In the genomic region with DNA sequence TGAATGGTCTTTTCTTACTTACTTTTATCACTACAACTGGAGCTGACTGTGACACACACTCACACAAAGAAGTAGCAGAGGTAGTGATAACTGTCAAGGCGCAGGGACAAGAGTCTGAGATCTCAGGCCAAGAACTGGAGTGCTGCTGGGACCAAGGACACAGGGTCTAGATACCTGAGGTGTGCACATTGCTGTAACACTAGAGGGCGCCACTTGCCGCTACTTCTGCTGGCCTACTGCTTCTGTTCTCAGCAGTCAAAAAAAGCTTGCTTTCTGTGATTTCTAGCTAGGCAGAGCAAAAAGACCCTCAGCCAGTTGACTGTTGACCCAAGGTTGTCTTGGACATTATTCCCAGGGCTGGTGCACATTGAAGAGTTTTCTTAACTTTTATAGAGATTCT, we compare ENCODE assay signal across 8 mouse cellular contexts. TPM values are rescaled to one million over a fixed set of nuclear protein-coding genes. Genes with fewer than 3 reads are reported as not detected.
A peak's percentile ranks its signal among the peaks of the same experiment; 100 is the strongest.
DNase-seq lines count a peak whose midpoint lies in the region; ATAC-seq and TF ChIP-seq lines count a peak whose summit lies in the region.

No protein-coding gene starts in this region.

- no peak overlapping the region for H3K4me2 ChIP-seq in heart, embryonic 12.5 days

- peak; percentile 98 for TF ChIP-seq RAD21 in MEL (IDR thresholded peaks at IDR 0.05; ENCODE audit: low read depth, low read length)

- peaks cover 5% of the 10 kb centered on the region; the same call in 1 of the 2 replicates for H3K9me3 ChIP-seq in heart, embryonic 12.5 days (replicated peaks)
- no peaks in the 10 kb centered on the region for H3K9me3 ChIP-seq in MEL (replicated peaks; ENCODE audit: insufficient read depth, low read length)

- intact Hi-C loops in gastrocnemius, postnatal 14 days (cut with DNase I; ENCODE audit: low total_unique reads), result no loop called here

- no peak overlapping the region for H3K27ac ChIP-seq in heart, embryonic 12.5 days (ENCODE audit: poor library complexity, severe bottlenecking)
- H3K27ac ChIP-seq in MEL (ENCODE audit: control insufficient read depth, low read depth, low read length), result no peak overlapping the region

- TF ChIP-seq POLR2A in MEL (IDR thresholded peaks at IDR 0.05; ENCODE audit: control insufficient read depth in 1 of 2, insufficient read depth in 1 of 2, low read depth in 1 of 2, low read length in 2 of 2, poor library complexity in 1 of 2), result no peak

- H3K4me3 ChIP-seq in heart, embryonic 12.5 days, result no peak overlapping the region
- no peak overlapping the region for H3K4me3 ChIP-seq in MEL (ENCODE audit: control insufficient read depth in 1 of 2, insufficient read depth in 1 of 2, low read depth in 2 of 2, low read length in 2 of 2)

- 22% methylated on average over 3 of the region's 3 CpGs for WGBS in heart, embryonic 12.5 days

- no peaks in the 10 kb centered on the region for H3K79me2 ChIP-seq in MEL (ENCODE audit: control insufficient read depth, insufficient read depth, low read length, poor library complexity)

- H3K27me3 ChIP-seq in heart, embryonic 12.5 days (replicated peaks), result no peaks in the 10 kb centered on the region
- H3K27me3 ChIP-seq in MEL (ENCODE audit: control insufficient read depth in 1 of 2, insufficient read depth in 2 of 2, low read length in 2 of 2), result no peaks in the 10 kb centered on the region

- ATAC-seq in heart, embryonic 12.5 days (ENCODE audit: insufficient number of reproducible peaks, low FRiP score), result no peak

- TF ChIP-seq CTCF in MEL (IDR thresholded peaks at IDR 0.05 in 2 of 3, conservative IDR thresholded peaks at IDR 0.05 in 1 of 3; ENCODE audit: control insufficient read depth in 1 of 3, insufficient read depth in 1 of 3, low read depth in 2 of 3, low read length in 3 of 3, poor library complexity in 1 of 3, severe bottlenecking in 1 of 3), result peak; percentile 94 to 99 (median 98)

- no peaks in the 10 kb centered on the region for H3K36me3 ChIP-seq in heart, embryonic 12.5 days
- H3K36me3 ChIP-seq in MEL (ENCODE audit: control insufficient read depth in 1 of 2, insufficient read depth in 2 of 2, low read length in 2 of 2), result peaks cover 0 to 17% of the 10 kb centered on the region in 2 experiments; a peak in 2 of 4 replicates

- peak in 1 of 2 experiments; percentile 21; a peak in 1 of 4 replicates for TF ChIP-seq EP300 in MEL (IDR thresholded peaks at IDR 0.05; ENCODE audit: low read depth in 1 of 2, low read length in 2 of 2)

- no peaks in the 10 kb centered on the region for H3K4me1 ChIP-seq in heart, embryonic 12.5 days (replicated peaks)
- H3K4me1 ChIP-seq in MEL (ENCODE audit: control insufficient read depth in 1 of 2, insufficient read depth in 2 of 2, low read length in 2 of 2), result peaks cover 9 to 23% of the 10 kb centered on the region in 2 experiments

- H3K9ac ChIP-seq in heart, embryonic 12.5 days, result no peak overlapping the region
- no peak overlapping the region for H3K9ac ChIP-seq in MEL (ENCODE audit: control insufficient read depth, low read depth, low read length, poor library complexity, severe bottlenecking)

- DNase-seq in heart, adult 18-20 months, result peak; percentile 70 to 81
- peak; percentile 90 for DNase-seq in MEL (ENCODE audit: low read depth, low spot score)
- peak; percentile 65 for DNase-seq in cerebellum, adult 9-10 months
- peak; percentile 74 for DNase-seq in gastrocnemius, postnatal 14 days
- DNase-seq in layer of hippocampus, adult 9-10 months (ENCODE audit: low spot score), result peak; percentile 40
- DNase-seq in lung, postnatal 4 days, result peak; percentile 69 to 84
- DNase-seq in spleen, postnatal 14 days (ENCODE audit: low spot score in 2 of 2), result peak; percentile 24 to 61

TF ChIP-seq in MEL, 35 proteins besides CTCF, POLR2A, EP300 and RAD21:
- TF ChIP-seq CHD2 (IDR thresholded peaks at IDR 0.05; ENCODE audit: low read length) (no peak), SIN3A (IDR thresholded peaks at IDR 0.05; ENCODE audit: low read length) (peak; percentile 60), MYC (IDR thresholded peaks at IDR 0.05; ENCODE audit: low read depth, low read length) (0 out of 2 replicates have a peak, but pooled peaks have one; percentile 40), ZC3H11A (IDR thresholded peaks at IDR 0.05; ENCODE audit: low read depth, low read length) (peak; percentile 99), MEF2A (IDR thresholded peaks at IDR 0.05; ENCODE audit: extremely low read depth, insufficient replicate concordance, low read depth, low read length, poor library complexity, severe bottlenecking) (no peak), TBP (IDR thresholded peaks at IDR 0.05; ENCODE audit: low read depth, low read length) (0 out of 2 replicates have a peak, but pooled peaks have one; percentile 22), MAX (IDR thresholded peaks at IDR 0.05; ENCODE audit: low read length) (peak; percentile 39; the same call in 1 of the 2 replicates), TCF12 (IDR thresholded peaks at IDR 0.05; ENCODE audit: low read depth, low read length) (peak; percentile 41; the same call in 1 of the 2 replicates), SMC3 (IDR thresholded peaks at IDR 0.05; ENCODE audit: low read depth, low read length) (peak; percentile 100), TAL1 (IDR thresholded peaks at IDR 0.05; ENCODE audit: low read length) (no peak), ZNF384 (IDR thresholded peaks at IDR 0.05; ENCODE audit: low read depth, low read length) (peak; percentile 80)

RNA-seq across cellular contexts. Expression of a gene that starts 45.0 kb away (rescaled TPM):
- total RNA-seq in heart, adult 18-20 months (2021), result 10 to 100 TPM; 55.4 to 77.7 TPM
- polyA plus RNA-seq in heart, embryonic 12.5 days (2016; fragmentation: Nextera tagmentation; extraction: Ambion mirVana), result 56.5 and 62.1 TPM in 2 replicates
- 18.6 and 32.0 TPM in 2 replicates for total RNA-seq in MEL (2012; rRNA removed)
- 10 to 100 TPM in 1 of 2 experiments, not detected in 1; 57.8 TPM for polyA plus RNA-seq in MEL (2012; ENCODE audit: insufficient read depth in 1 of 2, insufficient read length in 2 of 2, low read depth in 1 of 2, low replicate concordance in 2 of 2, missing spikeins in 1 of 2)
- 10 to 100 TPM; 19.9 to 21.2 TPM for total RNA-seq in gastrocnemius, postnatal 14 days (2021)

Comparison
In these comparisons a context has a peak if more than half of its experiments do, and no peak if none do; other contexts are left out.
1. DNase-seq: peak in every context shown above with its lines; median percentile 90 in MEL; 76 in lung, postnatal 4 days; 76 in heart, adult 18-20 months; 74 in gastrocnemius, postnatal 14 days; 65 in cerebellum, adult 9-10 months; 42 in spleen, postnatal 14 days; 40 in layer of hippocampus, adult 9-10 months.